Mouse (Mus musculus) layer of hippocampus, postnatal 25 days (tissue): Measurements from ENCODE around the gene Pccb. TPM values are rescaled to one million over a fixed set of nuclear protein-coding genes. Genes with fewer than 3 reads are reported as not detected.

Experiments
- DNase-seq, 2 experiments: peaks; one replicate each; pipeline ENCODE4 v3.0.0; 2022; ENCODE audit warnings: mixed read lengths in 2 of 2, low spot score in 1 of 2; ENCODE audit errors: extremely low spot score in 1 of 2
- total RNA-seq, 2 experiments: library from RNA; stranded (reverse); gene quantifications; 2 replicates each; pipeline ENCODE4 v1.2.3; 2021

Gene Pccb
- total RNA-seq: 10 to 100 TPM; 44.7 to 45.6 TPM

GRCm38 (mm10) chr9:101034448-101035098 is at the start of gene Pccb:
Pccb (minus strand) TSS chr9:101034898.
- DNase-seq: peak; percentile 90 to 97

GRCm38 (mm10) chr9:101083728-101084127 is 49.0 kb upstream of the Pccb start:
- no peak for DNase-seq

- no peak for DNase-seq
Measured at GRCm38 (mm10) chr9:101080046-101080685, 45.5 kb upstream of the Pccb start.

- DNase-seq: no peak
Measured at GRCm38 (mm10) chr9:101078579-101078978, 43.9 kb upstream of the Pccb start.

GRCm38 (mm10) chr9:101077486-101077885 is 42.8 kb upstream of the Pccb start:
- no peak for DNase-seq

DNA sequence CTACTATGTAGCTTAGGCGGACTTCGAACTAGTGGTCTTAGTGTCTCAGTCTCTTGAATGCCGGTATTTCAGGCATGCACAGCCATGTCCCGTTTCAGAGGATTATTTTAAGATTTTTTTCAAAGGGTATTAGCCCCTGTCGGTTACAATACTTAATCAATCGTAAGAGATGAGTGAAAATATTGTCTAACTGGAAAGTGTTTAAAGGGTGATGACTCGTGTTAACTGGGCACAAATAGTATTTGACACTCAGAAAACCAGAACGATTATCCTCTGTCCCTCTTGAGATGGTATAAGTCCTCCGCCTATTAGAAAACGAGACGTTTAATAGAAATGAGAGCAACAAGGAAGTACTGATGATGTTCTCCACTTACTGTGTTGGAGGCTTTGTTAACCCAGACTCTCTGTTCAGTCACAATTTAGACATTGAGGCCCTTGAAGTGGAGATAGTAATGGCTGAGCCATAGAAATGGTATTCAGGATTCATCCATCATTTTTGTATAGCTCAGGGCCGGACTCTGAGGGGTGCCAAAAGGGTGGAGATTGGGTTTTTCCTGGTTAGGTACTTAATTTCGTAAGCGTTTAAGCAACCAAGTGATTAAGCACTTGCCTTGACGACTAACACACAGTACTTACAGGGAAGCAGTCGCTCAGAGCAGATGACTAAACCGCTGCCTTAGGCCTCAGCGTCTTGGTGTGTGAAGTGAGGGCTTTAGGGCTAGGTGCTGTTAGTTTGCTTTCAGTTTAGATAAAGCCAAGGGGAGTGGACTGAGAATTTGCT is 41.6 kb upstream of the Pccb start:
- no peak for DNase-seq

GRCm38 (mm10) chr9:101075694-101076093 is 41.0 kb upstream of the Pccb start:
- DNase-seq: no peak

DNA sequence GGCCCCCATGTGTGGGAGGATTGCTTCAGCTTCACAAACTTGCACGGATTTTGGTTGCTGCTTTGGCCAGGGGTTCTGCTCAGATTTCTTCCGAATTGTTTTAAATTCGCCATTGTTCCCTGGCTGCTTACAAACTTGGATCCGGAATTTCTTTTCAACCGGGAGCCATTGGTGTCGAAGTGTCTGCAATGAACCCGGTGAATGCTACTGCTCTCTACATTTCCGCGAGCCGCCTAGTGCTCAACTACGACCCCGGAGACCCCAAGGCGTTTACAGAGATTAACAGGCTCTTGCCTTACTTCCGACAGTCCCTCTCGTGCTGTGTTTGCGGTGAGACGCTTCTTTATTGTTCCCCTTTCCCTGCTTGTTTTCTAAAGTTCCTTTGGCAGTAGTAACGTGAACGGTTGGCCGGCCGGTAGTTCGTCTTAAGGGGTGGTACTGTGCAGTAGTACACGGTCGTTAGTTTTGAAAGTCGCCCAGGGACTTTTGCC is 40.4 kb upstream of the Pccb start:
- no peak for DNase-seq

- DNase-seq: peak; percentile 63 to 78
Measured at GRCm38 (mm10) chr9:101074332-101075021, 39.8 kb upstream of the Pccb start.

- DNase-seq: no peak
Measured at GRCm38 (mm10) chr9:101073987-101074331, 39.3 kb upstream of the Pccb start, which contains the start of gene Msl2. Msl2 (plus strand) TSS chr9:101074101.

- peak; percentile 99 for DNase-seq
Measured at GRCm38 (mm10) chr9:101073041-101073986, 38.6 kb upstream of the Pccb start.

- DNase-seq: no peak
Measured at GRCm38 (mm10) chr9:101072506-101072905, 37.8 kb upstream of the Pccb start.

- DNase-seq: no peak
Measured at GRCm38 (mm10) chr9:101069781-101070180, 35.1 kb upstream of the Pccb start.

DNA sequence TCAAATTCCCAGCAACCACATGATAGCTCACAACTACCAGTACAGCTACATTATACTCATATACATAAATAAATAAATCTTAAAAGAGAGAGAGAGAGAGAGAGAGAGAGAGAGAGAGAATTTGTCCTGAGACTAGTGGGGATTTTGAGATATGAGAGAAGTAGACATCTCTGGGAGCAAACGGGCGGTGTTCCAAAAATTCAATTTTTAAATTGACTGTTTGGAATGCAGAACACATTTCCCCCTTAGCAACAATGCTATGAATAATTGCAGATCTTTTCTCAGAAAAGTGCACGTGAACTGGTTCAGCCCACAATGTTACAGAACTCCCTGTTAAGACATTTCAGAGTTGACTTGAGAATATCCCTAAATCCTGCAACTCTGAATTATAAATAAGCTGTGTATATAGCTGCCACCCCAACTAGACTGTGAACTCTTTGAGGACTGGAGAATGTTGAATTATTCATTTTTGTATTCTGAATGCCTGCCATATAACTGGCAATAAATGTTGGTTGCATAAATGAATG is 30.4 kb upstream of the Pccb start:
- DNase-seq: no peak

- no peak for DNase-seq
Measured at GRCm38 (mm10) chr9:101062253-101062780, 27.6 kb upstream of the Pccb start.

DNA sequence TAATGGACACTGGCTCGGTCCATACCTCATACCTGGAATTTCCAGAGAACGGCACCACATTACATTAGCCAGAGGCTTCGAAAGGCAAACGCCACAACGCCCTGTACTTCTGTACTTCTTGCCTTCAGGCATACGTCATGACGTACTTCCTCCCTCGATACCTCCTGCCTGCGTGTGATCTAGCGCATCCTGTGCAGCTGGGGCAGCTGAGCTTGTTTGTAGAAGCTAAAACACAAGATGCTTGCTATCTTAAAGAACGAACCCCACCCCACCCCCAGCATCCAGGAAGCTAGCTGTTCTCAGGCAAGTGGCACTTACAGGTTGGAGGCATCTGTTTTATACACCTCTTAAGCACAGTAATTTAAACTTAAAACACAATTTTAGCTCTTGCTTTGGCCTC is 26.3 kb upstream of the Pccb start:
- DNase-seq: no peak

GRCm38 (mm10) chr9:101057156-101057555 is 22.5 kb upstream of the Pccb start:
- DNase-seq: no peak

- DNase-seq: no peak
Measured at GRCm38 (mm10) chr9:101053279-101053678, 18.6 kb upstream of the Pccb start.

DNA sequence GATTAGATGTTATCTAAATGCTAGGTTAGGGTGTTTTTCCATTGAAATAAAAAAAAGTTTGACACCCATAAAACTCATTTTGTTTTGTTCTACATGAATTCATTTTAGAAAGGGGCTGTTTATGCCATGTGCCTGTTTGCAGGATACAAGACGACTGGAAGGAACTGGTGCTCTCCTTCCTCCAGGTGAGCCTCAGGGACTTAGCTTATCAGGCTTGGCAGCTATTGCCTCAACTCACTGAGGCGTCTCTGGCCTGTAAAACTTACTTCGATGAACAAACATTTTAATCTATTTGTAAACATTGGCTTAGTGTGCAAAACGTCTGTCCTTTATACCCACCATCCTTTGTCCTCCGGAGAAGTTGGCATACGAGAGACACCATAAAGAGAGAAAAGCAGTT is 18.0 kb upstream of the Pccb start:
- DNase-seq: no peak
